Mouse (Mus musculus) heart, postnatal 4 days (tissue): ENCODE measurements at regions not wholly inside any gene's neighbourhood (a gene's known extent, or its start where the extent isn't known, plus 50 kb on each side); places are given as distances from the start of the nearest gene placed in this dataset.
"Not testable (repeated sequence)": the region's sequence is repeated elsewhere in the genome, so short reads cannot be mapped to it uniquely, and the experiment has no call there.

ENCODE experiments used
- DNase-seq: peaks from one replicate; pipeline ENCODE4 v3.0.0; 2021

- no peak for DNase-seq
Measured at GRCm38 (mm10) chr6:102005627-102006026, 567.3 kb downstream of the Cntn3 start.

DNA sequence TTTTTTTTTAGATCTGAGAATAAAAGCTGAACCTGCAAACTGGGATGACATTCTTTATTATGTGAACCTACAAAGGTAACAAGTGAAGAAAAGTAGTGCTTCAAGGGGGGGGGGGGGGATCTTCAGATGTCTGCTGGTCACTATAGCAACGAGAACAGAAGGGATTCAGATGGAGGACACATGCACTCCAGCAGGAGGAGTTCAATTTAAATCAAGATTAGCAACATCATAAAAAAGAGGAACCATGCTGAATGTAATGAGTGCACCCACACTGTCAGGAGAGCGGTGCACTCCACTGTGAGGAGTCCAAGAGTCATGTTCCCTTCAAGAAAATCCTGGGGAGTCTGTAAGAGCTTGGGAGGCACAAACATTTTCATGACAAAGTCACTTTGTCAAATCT is 574.7 kb downstream of the Cntn3 start:
- DNase-seq = no peak

DNA sequence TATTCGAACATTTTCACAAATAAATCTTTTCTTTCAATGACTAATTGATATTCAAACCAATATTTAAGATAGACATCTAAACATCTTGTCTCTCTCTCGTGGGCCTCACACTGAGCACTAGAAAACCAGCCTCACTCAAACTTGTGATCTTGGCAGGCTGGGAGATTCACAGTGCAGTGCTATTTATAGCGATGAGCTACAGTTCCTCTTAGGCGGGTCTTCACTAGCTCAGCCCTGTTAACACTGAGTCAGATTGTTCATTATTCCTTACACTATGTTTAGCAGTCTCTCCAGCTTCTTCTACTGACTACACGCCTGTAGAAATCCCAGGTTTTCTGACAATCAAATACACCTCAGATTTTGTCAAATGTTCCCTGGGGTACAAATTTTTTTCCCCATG is 575.3 kb downstream of the Cntn3 start:
- DNase-seq = peak; percentile 36

- DNase-seq = no peak
Measured at GRCm38 (mm10) chr6:101992815-101993214, 580.1 kb downstream of the Cntn3 start.

DNA sequence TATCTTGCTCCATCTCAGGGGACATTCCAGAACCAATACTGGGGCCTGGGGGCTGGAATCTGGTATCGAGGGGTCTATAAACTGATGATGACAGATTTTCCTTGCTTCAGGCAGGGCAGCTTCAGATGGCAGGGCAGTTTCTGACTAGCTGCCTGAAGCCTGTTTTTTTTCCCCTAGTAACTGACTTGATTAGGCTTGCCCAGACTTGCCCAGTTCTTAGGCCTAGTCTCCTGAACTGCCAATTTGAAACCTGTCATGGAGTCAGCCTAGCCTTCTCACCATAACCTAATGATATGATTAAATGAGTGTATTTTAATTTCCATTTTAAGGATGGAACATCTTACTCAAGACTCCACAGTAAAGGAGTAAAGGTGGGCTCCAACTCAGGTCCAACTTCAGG is 591.2 kb downstream of the Cntn3 start:
- DNase-seq = no peak

DNA sequence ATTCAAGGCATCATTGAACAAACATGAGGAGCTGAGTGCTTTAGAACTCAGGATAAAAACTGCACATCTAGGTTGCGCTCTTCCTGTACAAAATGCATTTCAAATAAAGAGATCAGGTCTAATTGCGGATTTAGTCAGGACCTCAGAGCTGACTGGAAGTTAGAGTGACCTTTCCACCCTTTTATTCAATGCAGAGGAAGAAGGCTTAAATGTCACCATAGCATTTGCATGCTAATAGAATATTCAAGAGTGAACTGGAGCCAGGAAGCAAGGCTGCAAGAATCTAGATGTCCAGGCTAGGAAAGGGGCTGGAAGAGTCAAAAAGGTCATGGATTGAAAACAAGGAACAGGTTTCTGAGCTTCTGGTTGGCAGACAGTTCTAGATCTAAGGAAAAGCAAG is 593.7 kb downstream of the Cntn3 start:
- no peak for DNase-seq

GRCm38 (mm10) chr6:101964941-101965340 is 587.2 kb upstream of the Pdzrn3 start:
- DNase-seq = no peak

GRCm38 (mm10) chr6:101961476-101961875 is 583.8 kb upstream of the Pdzrn3 start:
- DNase-seq = not testable (repeated sequence)

DNA sequence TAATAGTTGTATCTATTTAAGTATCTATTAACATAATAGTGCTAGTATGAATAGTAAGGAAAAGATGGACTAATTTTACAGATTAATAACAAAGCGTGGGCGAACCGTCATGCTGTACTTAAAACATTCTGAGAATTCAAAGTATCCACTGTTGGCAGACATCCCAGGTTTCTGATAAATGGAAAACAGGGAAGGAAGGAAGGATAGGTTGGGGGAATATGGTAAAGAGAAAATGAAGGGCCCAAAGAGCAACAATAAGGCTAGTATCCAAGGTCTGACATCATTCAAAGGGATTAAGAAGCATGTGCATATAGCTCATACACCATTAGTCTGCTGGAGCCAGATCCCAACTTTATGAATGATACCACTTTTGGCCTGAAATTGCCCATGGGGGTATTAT is 572.0 kb upstream of the Pdzrn3 start:
- DNase-seq = peak; percentile 17

- DNase-seq = no peak
Measured at GRCm38 (mm10) chr6:101948950-101949349, 571.3 kb upstream of the Pdzrn3 start.

DNA sequence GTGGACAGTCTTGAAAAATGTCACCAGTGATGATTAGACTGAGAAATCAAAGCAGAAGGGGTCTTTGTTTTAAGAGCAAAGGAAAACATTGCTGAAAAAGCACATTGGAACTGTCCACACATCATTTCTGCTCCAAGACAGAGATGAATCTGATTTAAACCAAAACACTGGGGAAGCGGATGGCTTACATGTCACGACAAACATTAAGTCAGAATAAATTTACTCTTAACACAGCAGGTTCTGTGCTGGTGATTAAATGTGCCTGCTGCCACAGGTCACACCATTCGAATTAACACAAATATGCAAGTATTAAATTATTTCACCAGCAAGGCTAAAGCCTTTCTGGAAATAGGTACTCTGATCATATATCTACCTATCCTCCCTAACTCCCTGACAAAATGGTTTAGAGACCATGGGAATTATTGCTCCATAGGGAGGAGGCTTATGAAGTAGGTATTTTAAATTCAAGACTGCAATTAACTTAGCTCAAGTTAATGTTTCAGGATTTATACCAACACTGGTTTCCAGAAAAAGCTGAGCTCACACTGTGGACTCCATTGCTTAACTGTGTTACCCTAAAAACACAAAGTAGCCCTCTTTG is 562.7 kb upstream of the Pdzrn3 start:
- DNase-seq = no peak

- DNase-seq = no peak
Measured at GRCm38 (mm10) chr6:101938393-101938985, 560.8 kb upstream of the Pdzrn3 start.

DNA sequence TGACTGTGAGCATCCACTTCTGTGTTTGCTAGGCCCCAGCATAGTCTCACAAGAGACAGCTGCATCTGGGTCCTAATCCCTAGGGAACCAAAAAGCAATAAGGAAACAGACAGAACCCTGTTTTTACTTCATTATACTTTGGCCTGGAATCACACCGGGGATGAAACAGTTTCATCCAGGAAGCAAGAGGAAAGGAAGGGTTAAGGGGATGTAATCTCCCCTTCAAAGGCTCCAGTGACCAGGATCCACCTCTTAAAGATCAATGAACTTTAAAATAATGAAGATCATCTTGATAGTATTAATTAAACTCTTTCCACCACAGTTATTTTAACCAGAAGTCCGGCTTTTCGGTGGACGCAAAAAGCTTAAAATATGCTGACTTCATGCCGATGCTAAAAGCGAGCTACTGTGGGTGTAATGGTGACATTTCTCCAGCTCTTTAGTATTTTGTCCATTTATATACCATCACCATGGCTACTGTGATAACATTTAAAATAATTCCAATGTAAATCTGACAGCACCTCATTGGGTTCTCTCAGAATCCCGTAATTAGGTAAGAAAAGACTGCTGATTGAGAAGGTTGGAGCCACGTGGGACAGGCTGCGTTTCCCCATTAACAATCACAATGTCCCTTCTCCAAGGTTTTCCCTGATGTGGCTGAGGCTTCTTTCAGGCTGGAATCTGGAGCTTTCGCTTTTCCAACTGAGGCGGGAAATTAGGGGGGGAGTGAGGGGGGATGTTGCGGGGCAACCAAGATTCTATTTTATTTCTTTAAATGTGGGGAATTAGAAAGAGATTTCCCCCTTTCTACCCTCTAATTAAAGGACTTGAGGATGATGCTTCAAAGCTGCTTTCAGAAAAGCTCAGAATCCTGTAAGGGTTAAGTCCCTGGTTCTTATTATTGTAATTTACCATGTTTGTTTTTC is 560.0 kb upstream of the Pdzrn3 start:
- DNase-seq = no peak

DNA sequence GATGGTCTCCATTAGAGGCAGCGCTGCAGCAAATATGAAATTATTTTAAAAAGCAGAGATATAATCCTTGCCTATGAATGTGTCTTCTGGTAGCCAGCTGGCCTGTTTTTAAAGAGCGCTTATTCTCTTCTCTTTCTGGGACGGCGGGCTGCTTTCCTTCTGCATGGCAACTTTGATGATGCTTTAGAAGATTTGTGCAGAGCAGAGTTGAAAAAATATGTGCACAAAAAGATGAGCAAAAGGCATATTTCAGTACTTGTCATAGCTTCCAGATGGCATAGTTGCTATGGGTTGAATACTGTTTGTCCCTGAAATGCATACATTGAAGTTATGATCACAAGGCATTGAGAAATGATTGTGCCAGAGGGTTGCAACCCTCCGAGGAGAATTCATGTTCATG is 554.1 kb upstream of the Pdzrn3 start:
- DNase-seq = no peak

DNA sequence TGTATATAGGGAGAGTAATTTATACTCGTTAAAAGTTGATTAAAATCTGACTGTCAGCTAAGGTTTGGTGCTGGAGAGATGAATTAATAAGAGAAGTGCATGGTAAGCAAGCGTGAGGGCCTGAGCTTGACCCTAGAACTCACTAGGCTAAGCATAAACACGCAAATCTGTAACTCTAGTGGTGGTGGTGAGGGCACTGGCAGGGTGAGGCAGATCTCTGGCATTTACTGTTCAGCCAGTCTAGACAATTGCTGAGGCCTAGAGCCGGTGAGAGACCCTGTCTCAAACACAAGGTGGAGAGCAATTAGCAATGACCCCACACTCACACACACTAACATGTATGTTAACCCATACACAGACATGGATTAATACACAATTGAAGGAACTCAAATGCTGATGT is 544.0 kb upstream of the Pdzrn3 start:
- DNase-seq = no peak

DNA sequence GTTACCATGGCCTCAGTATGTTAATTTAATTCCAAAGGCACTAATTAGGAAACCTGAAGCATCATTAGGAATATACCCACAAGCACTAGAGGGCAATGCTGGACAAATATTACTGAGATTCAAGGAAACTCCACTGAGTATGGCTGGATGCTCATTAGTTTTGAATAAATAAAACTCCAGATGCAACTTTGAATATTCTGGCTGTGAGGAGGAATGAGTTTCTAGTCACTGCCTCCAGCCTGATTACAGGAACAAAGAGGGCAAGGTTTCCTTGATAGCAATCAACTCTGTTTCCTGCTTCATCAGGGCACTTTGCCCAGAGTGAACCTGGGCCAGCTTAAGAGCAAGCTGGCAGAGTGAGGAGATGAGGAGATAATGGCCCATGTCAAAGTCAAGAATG is 543.5 kb upstream of the Pdzrn3 start:
- DNase-seq = no peak

DNA sequence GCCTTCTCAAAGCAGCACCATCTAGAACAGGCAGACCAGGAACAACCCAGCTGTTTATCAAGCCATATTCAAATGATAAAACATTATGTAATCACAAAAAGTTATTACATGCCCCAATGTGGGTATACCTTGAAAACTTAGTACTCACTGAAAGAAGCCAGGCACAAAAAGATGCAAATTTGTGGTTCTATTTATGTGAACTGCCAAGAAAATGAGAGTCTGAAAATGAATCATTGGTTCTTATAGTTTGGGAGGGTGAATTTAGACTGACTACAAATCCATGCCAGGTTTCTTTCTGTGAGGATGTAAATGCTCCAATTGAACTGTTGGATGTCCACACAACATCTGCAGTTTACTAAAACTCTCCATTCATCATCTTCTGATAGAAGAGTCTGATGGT is 541.2 kb upstream of the Pdzrn3 start:
- no peak for DNase-seq

DNA sequence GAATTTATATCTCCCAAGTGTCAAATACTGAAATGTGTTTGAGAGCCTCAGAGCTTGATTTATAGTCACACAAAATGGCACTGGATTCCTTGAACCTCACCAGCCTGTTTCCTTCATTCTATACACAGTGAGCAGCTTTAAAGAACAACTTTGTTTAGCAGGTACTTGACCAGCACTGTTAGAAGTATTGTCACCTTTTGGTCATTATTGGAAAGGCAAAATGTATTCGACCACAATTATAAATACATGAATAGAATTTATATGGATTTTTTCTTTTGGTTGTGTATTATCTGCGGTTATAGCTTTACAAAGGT is 527.3 kb upstream of the Pdzrn3 start:
- no peak for DNase-seq

- no peak for DNase-seq
Measured at GRCm38 (mm10) chr6:101904234-101905028, 526.7 kb upstream of the Pdzrn3 start.

DNA sequence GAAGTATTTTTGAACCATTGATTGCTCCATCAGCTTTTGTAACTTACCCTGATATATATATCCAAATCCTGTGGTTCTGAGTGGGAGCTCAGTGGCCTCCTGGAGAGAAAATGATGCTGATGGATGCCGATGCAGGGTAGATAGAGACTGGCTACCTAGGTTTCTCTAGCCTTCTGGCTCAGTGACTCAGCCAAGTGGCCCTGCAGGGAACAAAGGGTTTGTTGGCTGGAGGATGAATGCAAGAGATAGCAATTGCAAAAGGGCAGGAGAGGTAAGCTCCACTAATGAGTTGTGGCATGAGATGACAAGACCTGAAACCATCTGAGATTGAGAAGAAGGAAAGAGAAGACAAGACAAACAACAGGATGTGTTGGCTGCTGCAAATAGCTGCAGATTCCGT is 524.6 kb upstream of the Pdzrn3 start:
- DNase-seq = no peak

GRCm38 (mm10) chr6:101898544-101898943 is 520.8 kb upstream of the Pdzrn3 start:
- peak; percentile 17 for DNase-seq

- DNase-seq = no peak
Measured at GRCm38 (mm10) chr6:101890655-101891054, 513.0 kb upstream of the Pdzrn3 start.

DNA sequence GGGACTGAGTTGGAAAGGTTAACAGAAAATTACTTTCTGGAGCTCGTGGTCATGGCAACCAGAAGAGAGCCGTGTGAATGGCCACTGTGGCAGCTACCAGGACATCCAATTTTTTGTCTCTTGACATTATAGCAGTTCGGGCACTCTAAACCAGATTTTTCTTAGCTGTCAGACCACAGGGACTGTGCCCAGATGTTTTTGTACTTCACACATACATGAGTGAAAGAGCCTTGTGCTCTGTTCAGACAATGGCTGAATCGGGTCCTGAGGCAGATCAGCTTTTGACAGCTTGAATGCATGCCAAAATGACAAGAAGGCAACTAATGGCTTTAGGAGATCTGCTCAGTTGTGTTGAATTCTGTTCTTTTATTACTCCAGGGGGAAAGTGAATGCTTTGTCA is 505.2 kb upstream of the Pdzrn3 start:
- DNase-seq = no peak
